Mouse (Mus musculus): ENCODE data around the gene Mfsd6.

DNA sequence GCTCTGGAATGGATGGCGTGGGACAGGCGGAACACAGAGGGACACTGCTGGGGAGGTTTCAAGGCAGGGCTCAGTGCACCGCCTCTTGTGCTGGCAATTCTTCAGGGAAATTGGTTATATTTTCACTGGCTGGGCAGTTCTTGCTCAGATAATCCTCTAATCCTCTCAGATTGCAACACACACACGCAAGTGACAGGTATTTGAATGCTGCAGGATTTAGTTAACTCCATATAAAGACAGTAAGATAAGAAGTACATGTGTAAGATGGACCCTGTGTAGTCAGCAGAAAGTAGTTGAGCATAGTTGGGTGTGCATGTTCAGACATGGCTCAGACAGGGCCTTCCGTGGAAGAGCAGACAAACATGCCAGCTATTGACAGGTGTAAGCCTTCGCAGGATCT lies 93.0 kb downstream of the Mfsd6 start:
- TF ChIP-seq CTCF (IDR thresholded peaks at IDR 0.05; ENCODE audit: low read depth, low read length) (no peak), POLR2A (IDR thresholded peaks at IDR 0.05; ENCODE audit: extremely low read depth, insufficient read depth, low read length) (no peak)

Data from liver, adult 2 months (tissue).